Mouse (Mus musculus) mouse trophoblast stem cell (cell line): ENCODE data around the gene Rhou.

Experiments
- in situ Hi-C, 2 experiments: fragments of 300-500 bp; cut with MseI, MboI; formaldehyde crosslinking; loops; 2 replicates in 1 of 2; 3 replicates in 1 of 2; pipeline ENCODE4 v1.15.1; 2025

Gene Rhou

GRCm38 (mm10) chr8:123692165-123692962 lies 38.6 kb downstream of the Rhou start:
- in situ Hi-C loops: no loop called here

- in situ Hi-C loops: loop anchor here in 1 of 2 experiments (5.0 kb wide), 1 partner anchor 66 kb away; no protein-coding TSS in a partner anchor
Measured at GRCm38 (mm10) chr8:123696167-123696566, 42.4 kb downstream of the Rhou start.

GRCm38 (mm10) chr8:123697329-123697728 lies 43.6 kb downstream of the Rhou start:
- in situ Hi-C loops: loop anchor here in 1 of 2 experiments (5.0 kb wide), 1 partner anchor 65 kb away; no protein-coding TSS in a partner anchor

GRCm38 (mm10) chr8:123700399-123701070 lies 46.8 kb downstream of the Rhou start:
- in situ Hi-C loops: no loop called here

GRCm38 (mm10) chr8:123701952-123702587 lies 48.3 kb downstream of the Rhou start:
- in situ Hi-C loops: no loop called here

- in situ Hi-C loops: no loop called here
Measured at GRCm38 (mm10) chr8:123705376-123705775, 51.6 kb downstream of the Rhou start.

- in situ Hi-C loops: no loop called here
Measured at GRCm38 (mm10) chr8:123707137-123707536, 53.4 kb downstream of the Rhou start.

GRCm38 (mm10) chr8:123708729-123709128 lies 55.0 kb downstream of the Rhou start:
- in situ Hi-C loops: no loop called here

- in situ Hi-C loops: no loop called here
Measured at GRCm38 (mm10) chr8:123710335-123710734, 56.6 kb downstream of the Rhou start.
